Mouse (Mus musculus): ENCODE results near the gene Thbs4.

DNA sequence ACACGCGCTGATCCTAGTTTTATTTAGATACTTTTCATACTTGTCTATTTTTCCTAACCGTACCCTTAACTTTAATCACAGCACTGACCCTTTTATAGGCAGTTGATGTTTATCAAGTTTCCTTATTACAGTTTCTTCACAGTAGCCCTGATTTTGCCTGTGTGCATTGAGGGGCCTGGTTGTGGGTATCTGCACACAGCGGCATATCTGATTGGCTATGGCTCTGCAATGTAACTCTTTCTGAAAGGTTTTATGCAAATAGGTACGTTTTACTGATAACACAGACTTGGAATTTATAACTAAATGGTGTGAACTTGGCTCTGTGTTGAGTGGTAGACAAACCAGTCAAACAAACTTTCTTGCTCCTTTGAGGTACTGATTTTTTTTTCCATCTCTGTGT, 23.1 kb downstream of the Thbs4 start:
- TF ChIP-seq ZNF384 (IDR thresholded peaks at IDR 0.05; ENCODE audit: low read depth, low read length) (no peak), MAFK (IDR thresholded peaks at IDR 0.05; ENCODE audit: insufficient read depth, low read depth, low read length) (no peak), ZC3H11A (IDR thresholded peaks at IDR 0.05; ENCODE audit: borderline replicate concordance, low read depth, low read length) (no peak), CHD2 (IDR thresholded peaks at IDR 0.05; ENCODE audit: low read depth, low read length) (no peak)
